Mouse (Mus musculus) heart, postnatal 0 days (tissue): Measurements from ENCODE around the gene Thg1l.

Experiments
- CTCF ChIP-seq: IDR thresholded peaks from 2 replicates; pipeline ENCODE4 v1.5.1; 2016; ENCODE audit warnings: antibody characterized with exemption, control low read depth, low read depth
- EP300 ChIP-seq: IDR thresholded peaks from 2 replicates; pipeline ENCODE4 v1.6.1; 2016; ENCODE audit warnings: antibody characterized with exemption, low read depth

DNA sequence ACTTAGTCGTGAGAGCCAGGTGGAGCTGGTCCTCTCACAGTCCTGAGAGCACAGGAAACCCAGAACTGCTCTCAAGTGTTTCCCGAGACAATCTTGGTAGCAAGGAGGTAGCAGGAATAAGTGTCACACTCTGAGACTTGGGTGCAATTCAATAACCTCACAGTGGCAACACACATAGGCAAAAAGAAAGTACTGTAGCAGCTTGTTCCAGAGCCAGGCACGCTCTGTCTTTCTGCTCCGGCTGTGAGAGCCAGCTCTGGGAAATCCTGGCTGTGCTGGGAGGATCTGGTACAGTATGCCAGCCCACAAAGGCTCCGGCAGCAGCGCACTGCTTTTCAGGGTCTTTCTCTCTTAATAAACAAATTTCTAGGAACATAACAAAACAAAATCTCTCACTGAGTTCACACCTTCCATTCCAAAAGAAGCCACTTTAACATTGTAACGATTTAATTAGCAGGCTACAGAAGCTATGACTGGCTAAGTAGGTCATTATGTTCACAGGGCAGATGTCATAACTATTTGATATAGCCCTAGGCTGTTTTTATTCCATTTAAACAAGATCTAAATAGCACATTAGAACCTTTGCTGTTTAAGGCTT lies 12.1 kb downstream of the Thg1l start:
- TF ChIP-seq CTCF (no peak), EP300 (no peak)
